Mouse (Mus musculus) kidney, adult 2 months (tissue): ENCODE data around the gene Sec16a.

Source experiments
- CTCF ChIP-seq: fragments of 200-500 bp; conservative IDR thresholded peaks from 2 replicates; pipeline ENCODE4 v1.5.1; 2011; ENCODE audit warnings: low read depth, mild to moderate bottlenecking, control low read depth, low read length, moderate library complexity, mixed read lengths; ENCODE audit not compliant: insufficient read depth, insufficient read length
- POLR2A ChIP-seq: fragments of 200-500 bp; IDR thresholded peaks from one replicate; pipeline ENCODE4 v1.6.1; 2011; ENCODE audit warnings: low read depth, low read length, control low read depth

- TF ChIP-seq CTCF (no peak), POLR2A (no peak)
Measured at GRCm38 (mm10) chr2:26434791-26435572, 10.0 kb downstream of the Sec16a start.
